Mouse (Mus musculus): ENCODE measurements around the gene Tmem255b. TPM values are rescaled to one million over a fixed set of nuclear protein-coding genes. Genes with fewer than 3 reads are reported as not detected.

Gene Tmem255b
- total RNA-seq, 2 experiments from 2014 or later, result 2.7 to 2.8 TPM

GRCm38 (mm10) chr8:13437531-13437930, 2.5 kb downstream of the Tmem255b start:
- no peak for DNase-seq
- intact Hi-C loops (cut with DNase I), result no loop called here

- no peak for DNase-seq
- intact Hi-C loops (cut with DNase I), result no loop called here
Observed at GRCm38 (mm10) chr8:13442152-13442551, 7.2 kb downstream of the Tmem255b start.

DNA sequence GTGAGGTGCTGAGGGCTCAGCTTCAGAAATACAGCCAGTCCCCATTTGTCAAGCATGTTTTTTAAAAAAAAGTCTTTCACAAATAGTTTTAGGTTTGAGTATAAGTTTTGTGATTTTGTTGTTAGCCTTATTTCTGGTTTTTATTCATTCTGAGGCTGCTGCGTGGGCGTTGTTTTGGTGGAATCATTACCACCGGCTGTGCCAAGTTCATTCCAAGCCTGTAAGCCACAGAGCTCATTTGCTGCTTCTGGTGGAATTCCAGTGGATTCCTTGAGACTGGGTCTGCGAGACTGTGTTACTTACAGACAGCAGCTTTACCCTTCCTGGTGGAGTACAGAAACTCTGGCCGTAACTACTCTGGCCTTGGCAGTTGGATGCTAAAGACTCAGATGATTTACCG, 11.5 kb downstream of the Tmem255b start:
- intact Hi-C loops (cut with DNase I), result no loop called here
- peak in 1 of 2 experiments; percentile 13 for DNase-seq

- intact Hi-C loops (cut with DNase I), result no loop called here
Observed at GRCm38 (mm10) chr8:13448145-13448544, 13.2 kb downstream of the Tmem255b start.

GRCm38 (mm10) chr8:13451747-13452277, 16.8 kb downstream of the Tmem255b start:
- intact Hi-C loops (cut with DNase I), result loop anchor here (10.0 kb wide), 1 partner anchor 303 kb away; the partner anchor contains the start of gene Cdc16
- DNase-seq, result no peak

More at GRCm38 (mm10) chr8:13448145-13448544, 13.2 kb downstream of the Tmem255b start:
- DNase-seq, result peak in 1 of 2 experiments; percentile 3

- intact Hi-C loops (cut with DNase I), result loop anchor here (2.0 to 10.0 kb wide), 2 partner anchors 94 to 300 kb away; partner anchors contain the start of gene Cdc16
- DNase-seq, result peak in 1 of 2 experiments; percentile 2
Observed at GRCm38 (mm10) chr8:13454341-13455113, 19.5 kb downstream of the Tmem255b start.

GRCm38 (mm10) chr8:13455295-13455694, 20.3 kb downstream of the Tmem255b start:
- intact Hi-C loops (cut with DNase I), result loop anchor here (2.0 to 10.0 kb wide), 2 partner anchors 94 to 300 kb away; partner anchors contain the start of gene Cdc16
- peak in 1 of 2 experiments; percentile 40 for DNase-seq

DNA sequence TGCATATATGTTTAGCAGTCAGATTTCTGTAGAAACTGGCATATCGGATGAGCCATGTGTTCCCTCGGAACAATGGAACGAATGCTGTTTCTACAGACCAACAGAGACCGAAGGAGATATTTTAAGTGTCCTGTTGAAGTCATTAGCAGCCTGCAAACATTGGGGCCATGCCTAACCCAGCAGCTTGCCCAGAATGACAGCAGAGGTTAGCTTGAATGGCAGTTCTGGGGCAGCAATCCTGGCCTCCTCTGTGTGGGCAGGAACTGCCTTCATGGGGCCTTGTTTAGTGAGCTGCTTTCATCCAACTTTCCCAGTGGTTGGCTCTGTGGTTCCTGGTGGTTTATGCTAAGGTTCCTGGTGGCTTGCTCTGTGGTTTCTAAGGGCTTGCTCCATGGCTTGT, 24.4 kb downstream of the Tmem255b start:
- intact Hi-C loops (cut with DNase I), result loop anchor here (10.0 kb wide), 1 partner anchor 295 kb away; the partner anchor contains the start of gene Cdc16
- DNase-seq, result peak in 1 of 2 experiments; percentile 33

DNA sequence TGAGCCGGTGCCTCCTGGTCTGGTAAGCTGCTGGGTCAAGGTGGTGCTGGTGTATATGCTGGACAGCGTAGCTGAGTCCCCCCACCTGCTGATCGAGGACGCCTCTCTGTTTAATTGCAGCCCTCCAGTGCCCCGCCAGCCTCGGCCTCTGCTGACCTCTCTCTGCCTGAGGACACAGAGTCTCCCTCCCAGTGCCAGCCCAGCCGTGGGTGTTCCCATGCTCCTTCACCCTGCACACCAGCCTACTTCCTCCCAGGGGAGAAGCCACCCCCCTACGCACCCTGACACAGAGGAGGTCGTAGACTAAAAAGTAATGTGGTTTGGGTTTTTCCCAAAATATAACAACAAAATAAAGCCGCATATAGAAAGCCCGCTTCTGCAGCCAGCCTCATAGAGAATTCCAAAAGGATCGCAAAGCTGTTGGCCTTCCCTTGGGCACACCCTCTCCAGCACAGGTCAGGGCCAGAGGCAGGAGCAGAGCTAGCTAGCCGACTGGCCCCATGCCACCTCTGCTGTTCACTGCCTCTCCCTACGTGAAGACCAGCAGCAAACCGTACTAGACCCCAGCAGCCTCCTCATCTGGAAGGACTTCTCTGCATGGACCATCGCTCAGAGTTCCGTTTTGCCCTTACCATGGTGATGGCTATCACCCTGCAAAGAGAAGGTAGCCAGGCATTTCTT, 26.2 kb downstream of the Tmem255b start:
- intact Hi-C loops (cut with DNase I), result loop anchor here (1.0 kb wide), 1 partner anchor 49 kb away; no protein-coding TSS in a partner anchor
- peak in 1 of 2 experiments; percentile 4 for DNase-seq

DNA sequence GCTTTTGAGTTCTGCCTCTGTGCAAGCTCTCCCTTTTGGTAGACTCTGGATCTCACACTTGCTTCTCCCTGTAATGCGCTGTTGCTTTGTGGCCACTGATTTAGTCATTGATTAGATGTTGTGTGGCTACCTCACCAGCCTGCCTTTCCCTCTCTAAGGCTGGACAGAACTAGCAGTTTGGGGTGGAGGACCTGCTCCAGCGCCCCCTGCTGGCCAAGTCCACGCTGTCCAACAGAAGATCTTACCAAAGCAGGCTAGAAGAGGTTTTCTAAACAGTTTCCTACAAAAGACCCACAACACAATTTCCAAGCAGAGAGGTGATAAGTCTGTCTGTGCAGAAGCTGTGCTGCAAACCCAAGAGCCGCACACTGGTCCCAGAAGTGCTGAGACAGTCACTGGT, 26.9 kb downstream of the Tmem255b start:
- intact Hi-C loops (cut with DNase I), result loop anchor here (1.0 kb wide), 1 partner anchor 50 kb away; no protein-coding TSS in a partner anchor
- DNase-seq, result peak; percentile 70 to 79

GRCm38 (mm10) chr8:13462392-13462791, 27.4 kb downstream of the Tmem255b start:
- intact Hi-C loops (cut with DNase I), result no loop called here
- DNase-seq, result peak in 1 of 2 experiments; percentile 23

- DNase-seq, result peak in 1 of 2 experiments; percentile 2
- intact Hi-C loops (cut with DNase I), result no loop called here
Observed at GRCm38 (mm10) chr8:13465324-13465723, 30.3 kb downstream of the Tmem255b start.

DNA sequence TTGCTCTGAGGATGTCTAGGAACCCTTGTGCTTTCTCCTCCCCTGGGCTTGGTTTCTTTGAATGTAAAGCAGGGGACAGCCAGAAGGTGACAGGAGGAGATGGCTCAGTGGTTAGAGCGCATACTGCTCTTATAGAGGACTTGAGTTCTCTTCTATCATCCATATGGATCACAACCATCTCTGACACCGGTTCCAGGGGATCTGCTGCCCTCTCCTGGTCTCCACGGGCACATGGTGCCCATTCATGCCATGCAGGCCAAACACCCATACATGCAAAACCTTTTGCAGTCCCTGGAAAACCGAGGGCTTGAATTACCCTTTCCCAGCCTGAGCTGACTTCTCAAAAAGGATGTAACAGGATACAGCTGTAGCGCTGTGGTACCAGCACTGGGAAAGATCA, 32.0 kb downstream of the Tmem255b start:
- intact Hi-C loops (cut with DNase I), result no loop called here
- DNase-seq, result peak in 1 of 2 experiments; percentile 4

DNA sequence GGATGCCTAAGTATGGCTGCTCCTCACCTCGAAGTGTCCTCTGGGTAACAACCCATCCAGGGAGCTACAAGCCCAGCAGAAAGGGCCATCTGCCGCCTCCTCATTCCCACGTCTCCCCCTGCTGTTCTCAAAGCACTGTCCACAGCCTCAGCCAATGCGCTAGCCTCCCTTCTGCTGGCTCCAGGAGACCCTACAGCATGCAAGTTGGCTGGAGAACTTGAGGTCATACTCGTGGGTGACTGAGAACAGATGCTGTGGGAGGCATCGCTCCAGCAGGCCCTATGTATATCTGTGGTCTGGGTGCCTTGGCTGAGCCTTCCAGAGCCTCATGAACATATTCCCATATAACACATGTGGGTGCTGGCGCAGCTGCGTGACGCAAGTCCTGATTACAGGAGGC, 33.7 kb downstream of the Tmem255b start:
- no peak for DNase-seq
- intact Hi-C loops (cut with DNase I), result no loop called here

DNA sequence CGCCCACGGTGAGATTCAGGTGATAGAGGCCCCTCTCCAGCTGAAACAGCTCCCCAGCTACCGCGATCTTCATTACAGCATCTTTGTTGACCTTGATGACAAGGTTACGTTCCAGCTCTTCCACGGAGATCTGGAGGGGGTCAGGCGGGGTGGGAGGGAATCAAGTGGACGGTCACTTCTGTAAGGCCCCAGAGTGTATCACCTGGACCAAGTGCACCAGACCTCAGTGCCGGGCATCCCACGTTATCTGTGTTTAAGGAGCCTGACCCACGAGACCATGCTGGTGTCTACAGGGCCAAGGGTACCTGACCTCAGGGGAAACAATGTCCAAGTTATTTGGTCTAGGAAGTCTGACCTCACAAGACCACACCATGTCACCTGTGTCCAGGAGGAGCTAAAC, 36.5 kb downstream of the Tmem255b start:
- intact Hi-C loops (cut with DNase I), result no loop called here

GRCm38 (mm10) chr8:13472284-13472683, 37.3 kb downstream of the Tmem255b start:
- DNase-seq, result no peak
- intact Hi-C loops (cut with DNase I), result no loop called here

More for the DNA sequence above, 36.5 kb downstream of the Tmem255b start:
- no peak for DNase-seq

- intact Hi-C loops (cut with DNase I), result no loop called here
- DNase-seq, result no peak
Observed at GRCm38 (mm10) chr8:13475892-13476291, 40.9 kb downstream of the Tmem255b start.

DNA sequence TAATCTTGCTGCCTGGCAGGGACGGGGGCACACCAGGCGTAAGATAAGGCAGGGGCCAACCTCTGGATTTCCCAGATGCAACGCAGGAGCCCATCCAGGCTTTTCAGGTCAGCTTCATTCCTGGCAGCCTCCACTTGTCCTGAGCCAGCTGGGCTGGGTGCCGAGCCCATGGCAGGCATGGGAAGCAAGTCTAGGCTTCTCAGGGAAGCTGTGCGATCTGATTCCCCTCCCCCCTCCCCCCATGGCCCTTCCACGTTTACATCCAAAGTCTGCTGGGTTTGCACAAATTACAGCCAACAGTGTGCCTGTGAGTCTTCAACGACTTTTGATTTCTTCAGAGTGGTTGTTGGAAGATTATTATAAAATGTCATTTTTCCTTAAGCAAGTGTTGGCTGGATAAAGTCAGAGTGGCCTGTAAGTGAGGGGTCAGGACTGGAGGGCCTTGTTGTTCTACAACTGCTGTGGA, 46.1 kb downstream of the Tmem255b start:
- intact Hi-C loops (cut with DNase I), result no loop called here
- peak; percentile 62 to 63 for DNase-seq

DNA sequence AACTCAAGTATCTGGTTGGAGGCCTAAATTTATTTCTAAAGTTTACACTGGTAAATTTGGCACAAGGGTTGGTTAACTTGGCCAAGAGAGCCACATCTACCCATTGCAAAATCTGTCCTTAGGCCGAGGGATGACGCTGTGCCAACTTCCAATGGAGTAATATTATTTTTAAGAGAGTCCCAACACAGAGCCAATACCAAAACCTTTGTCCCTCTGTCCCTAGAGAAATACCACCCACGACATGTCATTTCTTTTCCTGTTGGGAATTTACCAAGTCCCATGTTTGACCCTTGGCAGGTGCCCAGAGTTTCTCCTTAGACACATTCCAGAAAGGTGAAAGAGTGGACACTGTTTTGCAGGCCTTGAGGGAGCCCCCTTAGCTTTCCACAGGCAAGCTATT, 46.6 kb downstream of the Tmem255b start:
- no peak for DNase-seq
- intact Hi-C loops (cut with DNase I), result no loop called here

DNA sequence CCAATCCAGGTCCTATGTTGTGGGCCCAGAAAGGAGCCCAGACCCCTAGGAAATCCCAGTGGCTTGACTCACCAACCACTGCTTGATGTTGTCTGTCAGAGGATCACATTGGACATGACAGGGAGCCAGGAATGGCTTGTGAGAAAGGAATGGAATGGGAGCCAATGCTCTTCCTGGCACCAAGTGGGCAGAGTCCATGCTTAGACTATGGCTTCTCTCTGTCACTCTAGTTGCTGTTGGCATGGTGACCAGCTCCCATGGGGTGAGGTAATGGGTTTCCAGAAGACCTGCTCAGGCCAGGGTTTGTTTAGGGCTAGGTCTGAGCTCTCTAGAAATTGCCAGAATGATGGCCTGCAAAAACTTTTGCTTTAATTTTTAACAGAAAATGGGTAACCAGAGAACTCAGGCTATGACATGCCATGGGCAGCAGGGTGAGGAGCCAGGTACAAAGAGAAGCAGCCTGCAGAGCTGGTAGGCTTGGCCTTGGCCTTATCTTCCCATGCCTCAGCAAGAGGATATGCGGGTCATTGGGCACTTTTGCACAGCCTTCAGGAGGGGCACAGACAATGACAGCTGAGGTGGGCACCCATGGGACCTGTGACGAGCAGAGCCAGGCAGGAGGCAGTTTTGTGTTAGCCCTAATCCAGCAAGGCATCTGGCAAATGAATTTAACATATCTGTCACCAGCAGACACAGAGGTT, 47.3 kb downstream of the Tmem255b start:
- peak in 1 of 2 experiments; percentile 12 for DNase-seq
- intact Hi-C loops (cut with DNase I), result no loop called here

Measured in gastrocnemius, postnatal 36 days (tissue).